Mouse (Mus musculus): ENCODE results near the gene Birc5. TPM values are rescaled to one million over a fixed set of nuclear protein-coding genes. Genes with fewer than 3 reads are reported as not detected.
A peak's percentile ranks its signal among the peaks of the same experiment; 100 is the strongest.
"Not testable (repeated sequence)": the region's sequence is repeated elsewhere in the genome, so short reads cannot be mapped to it uniquely, and the experiment has no call there.

The Birc5 gene
- total and polyA plus RNA-seq, 2 experiments = 0.65 to 0.82 TPM

DNA sequence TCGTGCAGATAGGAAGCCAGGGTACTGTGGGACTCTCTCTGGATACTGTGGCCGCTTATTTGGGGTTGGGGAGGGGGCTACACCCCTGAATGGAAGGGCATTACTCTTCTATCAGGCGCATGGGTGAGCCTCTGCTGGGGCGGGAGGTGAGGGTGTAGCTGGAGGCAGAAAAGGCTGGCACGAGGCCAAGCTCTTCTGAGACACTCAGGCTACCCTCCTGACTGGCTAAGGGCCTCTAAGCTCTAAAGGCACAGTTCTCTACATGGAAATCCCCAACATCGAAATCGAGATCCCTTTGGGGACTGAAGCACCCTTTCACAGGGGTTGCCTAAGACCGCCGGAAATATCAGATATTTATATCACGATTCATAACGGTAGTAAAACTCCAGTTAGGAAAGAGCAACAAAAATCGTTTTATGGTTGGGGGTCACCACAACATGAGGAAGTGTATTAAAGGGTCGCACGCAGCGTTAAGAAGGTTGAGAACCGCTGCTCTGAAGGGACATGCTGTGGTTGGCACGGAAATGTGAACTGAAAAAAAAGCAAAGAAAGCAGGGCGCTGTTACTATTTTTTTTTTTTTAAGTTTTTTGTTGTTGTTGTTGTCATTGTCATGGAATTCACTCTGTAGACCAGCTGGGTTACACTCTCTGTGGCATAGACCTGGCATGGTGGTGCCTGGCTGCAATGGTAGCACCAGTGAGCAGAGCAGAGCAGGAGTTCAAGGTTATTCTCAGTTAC, 20.7 kb upstream of the Birc5 start:
- H3K27ac ChIP-seq (replicated peaks; ENCODE audit: insufficient read depth, low read depth, low read length) = peak overlapping the region; percentile 97

DNA sequence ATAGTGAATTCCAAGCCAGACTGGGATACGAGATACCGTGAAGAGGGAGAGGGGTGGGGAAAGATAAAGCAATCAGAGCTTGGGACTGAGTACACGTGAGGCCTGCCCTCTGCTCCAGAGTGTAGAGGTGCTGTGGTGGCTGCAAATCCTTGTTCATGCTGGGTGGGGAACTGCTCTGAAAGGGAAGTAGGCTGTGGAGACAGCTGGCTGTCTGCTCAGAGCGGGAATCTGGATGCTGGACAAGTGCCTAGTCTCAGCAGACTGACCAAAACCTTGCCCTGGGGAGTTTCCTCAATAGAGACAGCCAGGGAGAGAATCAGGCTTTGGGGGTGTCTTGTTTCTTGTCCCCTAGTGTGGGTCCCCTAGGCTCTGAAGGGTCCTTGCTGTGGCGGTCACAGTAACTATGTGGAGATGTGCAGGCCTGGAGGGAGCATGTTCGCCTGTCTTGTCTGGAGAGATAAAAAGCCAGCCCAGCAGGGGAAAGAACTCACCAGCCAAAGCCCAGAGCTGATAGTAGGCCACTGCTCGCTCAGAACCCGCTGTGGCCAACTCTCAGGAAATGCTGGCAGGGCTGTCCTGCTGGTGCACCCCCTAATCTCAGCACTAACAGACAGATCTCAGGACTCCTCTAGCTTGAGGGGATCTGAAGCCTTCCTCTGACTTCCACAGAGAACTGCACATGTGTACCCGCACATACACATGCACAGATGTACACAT, 20.0 kb upstream of the Birc5 start:
- WGBS = 8% methylated on average over 9 of the region's 9 CpGs
- no peak for TF ChIP-seq CTCF (IDR thresholded peaks at IDR 0.05; ENCODE audit: low read depth, low read length)
- peak; percentile 44; the same call in 1 of the 2 replicates for TF ChIP-seq POLR2A (IDR thresholded peaks at IDR 0.05; ENCODE audit: extremely low read depth, insufficient read depth, low read length)
- Histone ChIP-seq H3K4me1 (ENCODE audit: control insufficient read depth, insufficient read depth, low read length) (peaks cover 49% of the 10 kb centered on the region), H3K9ac (ENCODE audit: low read depth, low read length) (peak overlapping the region; percentile 48), H3K79me2 (ENCODE audit: control insufficient read depth, insufficient read depth, low read length) (no peaks in the 10 kb centered on the region), H3K27me3 (ENCODE audit: control insufficient read depth, insufficient read depth, low read length) (no peaks in the 10 kb centered on the region), H3K4me3 (ENCODE audit: insufficient read depth, low read depth, low read length) (no peak overlapping the region), H3K36me3 (ENCODE audit: control insufficient read depth, insufficient read depth, low read length) (no peaks in the 10 kb centered on the region), H3K27ac (replicated peaks; ENCODE audit: insufficient read depth, low read depth, low read length) (peak overlapping the region; percentile 97)
- DNase-seq (ENCODE audit: extremely low read depth, low read depth, low spot score) = peak; percentile 99

More for the DNA sequence above, 20.7 kb upstream of the Birc5 start:
- H3K9ac ChIP-seq (ENCODE audit: low read depth, low read length) = peak overlapping the region; percentile 83
- H3K36me3 ChIP-seq (ENCODE audit: control insufficient read depth, insufficient read depth, low read length) = no peaks in the 10 kb centered on the region
- peaks cover 50% of the 10 kb centered on the region for H3K4me1 ChIP-seq (ENCODE audit: control insufficient read depth, insufficient read depth, low read length)
- DNase-seq (ENCODE audit: extremely low read depth, low read depth, low spot score) = peak; percentile 54
- no peaks in the 10 kb centered on the region for H3K79me2 ChIP-seq (ENCODE audit: control insufficient read depth, insufficient read depth, low read length)
- H3K27me3 ChIP-seq (ENCODE audit: control insufficient read depth, insufficient read depth, low read length) = no peaks in the 10 kb centered on the region
- WGBS = 21% methylated on average over 18 of the region's 18 CpGs
- TF ChIP-seq CTCF (IDR thresholded peaks at IDR 0.05; ENCODE audit: low read depth, low read length) = no peak
- TF ChIP-seq POLR2A (IDR thresholded peaks at IDR 0.05; ENCODE audit: extremely low read depth, insufficient read depth, low read length) = no peak
- H3K4me3 ChIP-seq (ENCODE audit: insufficient read depth, low read depth, low read length) = peak overlapping the region; percentile 17; the same call in 1 of the 2 replicates

GRCm38 (mm10) chr11:117829671-117830215, 19.3 kb upstream of the Birc5 start:
- H3K36me3 ChIP-seq (ENCODE audit: control insufficient read depth, insufficient read depth, low read length) = no peaks in the 10 kb centered on the region
- H3K79me2 ChIP-seq (ENCODE audit: control insufficient read depth, insufficient read depth, low read length) = no peaks in the 10 kb centered on the region
- WGBS = 3% methylated on average over 2 of the region's 2 CpGs
- H3K27me3 ChIP-seq (ENCODE audit: control insufficient read depth, insufficient read depth, low read length) = no peaks in the 10 kb centered on the region
- H3K27ac ChIP-seq (replicated peaks; ENCODE audit: insufficient read depth, low read depth, low read length) = peak overlapping the region; percentile 97
- peak; percentile 96 for DNase-seq (ENCODE audit: extremely low read depth, low read depth, low spot score)
- H3K4me3 ChIP-seq (ENCODE audit: insufficient read depth, low read depth, low read length) = no peak overlapping the region
- peak overlapping the region; percentile 53 for H3K9ac ChIP-seq (ENCODE audit: low read depth, low read length)
- peaks cover 49% of the 10 kb centered on the region for H3K4me1 ChIP-seq (ENCODE audit: control insufficient read depth, insufficient read depth, low read length)
- no peak for TF ChIP-seq CTCF (IDR thresholded peaks at IDR 0.05; ENCODE audit: low read depth, low read length)

DNA sequence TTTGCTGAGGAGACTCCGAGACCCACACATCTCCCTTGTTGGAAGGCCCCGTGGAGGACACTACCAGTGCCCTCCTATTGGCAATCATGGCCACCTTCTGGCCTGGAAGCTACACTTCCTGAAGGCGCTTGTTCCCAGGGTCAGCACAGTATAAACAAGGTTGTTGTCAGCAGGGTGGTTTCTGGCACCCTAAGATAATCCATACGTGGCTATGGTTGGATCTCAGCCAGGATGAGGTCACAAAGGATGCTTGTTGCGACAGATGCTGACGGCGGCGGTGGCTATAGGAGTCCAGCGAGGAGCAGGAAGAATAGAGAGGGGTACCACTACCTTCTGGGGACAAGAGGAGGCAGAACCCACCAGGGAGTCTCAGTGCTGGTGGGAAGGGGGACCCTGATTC, 18.6 kb upstream of the Birc5 start:
- Histone ChIP-seq H3K4me1 (ENCODE audit: control insufficient read depth, insufficient read depth, low read length) (peaks cover 51% of the 10 kb centered on the region), H3K36me3 (ENCODE audit: control insufficient read depth, insufficient read depth, low read length) (no peaks in the 10 kb centered on the region), H3K9ac (ENCODE audit: low read depth, low read length) (peak overlapping the region; percentile 53), H3K79me2 (ENCODE audit: control insufficient read depth, insufficient read depth, low read length) (no peaks in the 10 kb centered on the region), H3K4me3 (ENCODE audit: insufficient read depth, low read depth, low read length) (no peak overlapping the region), H3K27ac (replicated peaks; ENCODE audit: insufficient read depth, low read depth, low read length) (peak overlapping the region; percentile 97), H3K27me3 (ENCODE audit: control insufficient read depth, insufficient read depth, low read length) (no peaks in the 10 kb centered on the region)
- WGBS = 12% methylated on average over 9 of the region's 9 CpGs
- no peak for TF ChIP-seq CTCF (IDR thresholded peaks at IDR 0.05; ENCODE audit: low read depth, low read length)
- no peak for TF ChIP-seq POLR2A (IDR thresholded peaks at IDR 0.05; ENCODE audit: extremely low read depth, insufficient read depth, low read length)
- no peak for DNase-seq (ENCODE audit: extremely low read depth, low read depth, low spot score)

GRCm38 (mm10) chr11:117832086-117832969, 16.7 kb upstream of the Birc5 start:
- DNase-seq (ENCODE audit: extremely low read depth, low read depth, low spot score) = no peak
- no peaks in the 10 kb centered on the region for H3K79me2 ChIP-seq (ENCODE audit: control insufficient read depth, insufficient read depth, low read length)
- peak overlapping the region; percentile 97 for H3K27ac ChIP-seq (replicated peaks; ENCODE audit: insufficient read depth, low read depth, low read length)
- no peaks in the 10 kb centered on the region for H3K36me3 ChIP-seq (ENCODE audit: control insufficient read depth, insufficient read depth, low read length)
- H3K9ac ChIP-seq (ENCODE audit: low read depth, low read length) = peak overlapping the region; percentile 32
- H3K27me3 ChIP-seq (ENCODE audit: control insufficient read depth, insufficient read depth, low read length) = no peaks in the 10 kb centered on the region
- H3K4me3 ChIP-seq (ENCODE audit: insufficient read depth, low read depth, low read length) = peak overlapping the region; percentile 52
- H3K4me1 ChIP-seq (ENCODE audit: control insufficient read depth, insufficient read depth, low read length) = peaks cover 48% of the 10 kb centered on the region
- WGBS = 56% methylated on average over 28 of the region's 28 CpGs
- TF ChIP-seq CTCF (IDR thresholded peaks at IDR 0.05; ENCODE audit: low read depth, low read length) (peak; percentile 71), POLR2A (IDR thresholded peaks at IDR 0.05; ENCODE audit: extremely low read depth, insufficient read depth, low read length) (no peak)

- DNase-seq (ENCODE audit: extremely low read depth, low read depth, low spot score); H3K36me3 ChIP-seq (ENCODE audit: control insufficient read depth, insufficient read depth, low read length); H3K4me3 ChIP-seq (ENCODE audit: insufficient read depth, low read depth, low read length); H3K27me3 ChIP-seq (ENCODE audit: control insufficient read depth, insufficient read depth, low read length); H3K79me2 ChIP-seq (ENCODE audit: control insufficient read depth, insufficient read depth, low read length): not testable (repeated sequence)
- peak overlapping the region; percentile 38 for H3K9ac ChIP-seq (ENCODE audit: low read depth, low read length)
- peaks cover 40% of the 10 kb centered on the region for H3K4me1 ChIP-seq (ENCODE audit: control insufficient read depth, insufficient read depth, low read length)
- 29% methylated on average over 6 of the region's 6 CpGs for WGBS
- peak overlapping the region; percentile 90 for H3K27ac ChIP-seq (replicated peaks; ENCODE audit: insufficient read depth, low read depth, low read length)
These were observed 15.5 kb upstream of the Birc5 start for GRCm38 (mm10) chr11:117833509-117833908.

All from liver, adult 2 months (tissue).